Mouse (Mus musculus) limb, embryonic 15.5 days (tissue): ENCODE measurements around the gene Tmod2. TPM values are rescaled to one million over a fixed set of nuclear protein-coding genes. Genes with fewer than 3 reads are reported as not detected.

Source experiments
- ATAC-seq: fragments of 200-750 bp; cut with Nextera tagmentation; 2 replicates; pipeline ENCODE4 v1.8.0; 2017; ENCODE audit warnings: low read depth, moderate TSS enrichment; ENCODE audit not compliant: insufficient number of reproducible peaks, low FRiP score, low TSS enrichment
- H3K27ac ChIP-seq: fragments of 300-500 bp; sonication (generic); 2 replicates; pipeline ENCODE4 v1.5.1; 2015; ENCODE audit warnings: moderate library complexity, mild to moderate bottlenecking, inconsistent platforms
- H3K27me3 ChIP-seq: fragments of 300-500 bp; sonication (generic); 2 replicates; pipeline ENCODE4 v1.6.1; 2015; ENCODE audit warnings: inconsistent platforms
- H3K36me3 ChIP-seq: fragments of 300-500 bp; sonication (generic); 2 replicates; pipeline ENCODE4 v1.6.1; 2015; ENCODE audit warnings: inconsistent platforms
- H3K4me1 ChIP-seq: fragments of 300-500 bp; sonication (generic); 2 replicates; pipeline ENCODE4 v1.6.1; 2015; ENCODE audit warnings: inconsistent platforms
- H3K4me2 ChIP-seq: fragments of 300-500 bp; sonication (generic); 2 replicates; pipeline ENCODE4 v1.6.1; 2015; ENCODE audit warnings: mild to moderate bottlenecking, inconsistent platforms
- H3K4me3 ChIP-seq: fragments of 300-500 bp; sonication (generic); 2 replicates; pipeline ENCODE4 v1.5.1; 2015; ENCODE audit warnings: mild to moderate bottlenecking, inconsistent platforms
- H3K9ac ChIP-seq: fragments of 300-500 bp; sonication (generic); 2 replicates; pipeline ENCODE4 v1.6.1; 2015; ENCODE audit warnings: inconsistent platforms
- H3K9me3 ChIP-seq: fragments of 300-500 bp; sonication (generic); 2 replicates; pipeline ENCODE4 v1.6.1; 2016; ENCODE audit warnings: inconsistent platforms
- WGBS: fragments of 180-500 bp; shearing (Covaris S2); methylation state at CpG from one replicate; pipeline ENCODE4 v1.1.7; 2015; 5-methylcytosine and 5-hydroxymethylcytosine counted together
- polyA plus RNA-seq: library from polyadenylated mRNA; unstranded; fragments of >200 nt; fragmentation: Nextera tagmentation; extraction: Ambion mirVana; gene quantifications from 2 replicates; pipeline ENCODE4 v1.2.1, GENCODE M21; 2015

Gene Tmod2
- polyA plus RNA-seq, 1 experiment from 2014 or later = 21.8 TPM

GRCm38 (mm10) chr9:75599191-75599841 is 11.8 kb downstream of the Tmod2 start:
- Histone ChIP-seq H3K4me2 (no peak overlapping the region), H3K9ac (no peak overlapping the region), H3K36me3 (no peaks in the 10 kb centered on the region), H3K4me1 (peaks cover 16% of the 10 kb centered on the region), H3K27me3 (no peaks in the 10 kb centered on the region), H3K4me3 (no peak overlapping the region), H3K27ac (no peak overlapping the region), H3K9me3 (no peaks in the 10 kb centered on the region)
- peak; percentile 56; the same call in 1 of the 2 replicates for ATAC-seq
- 41% methylated on average over 5 of the region's 5 CpGs for WGBS

GRCm38 (mm10) chr9:75597596-75597995 is 13.5 kb downstream of the Tmod2 start:
- no peaks in the 10 kb centered on the region for H3K36me3 ChIP-seq
- H3K9ac ChIP-seq = no peak overlapping the region
- H3K27me3 ChIP-seq = no peaks in the 10 kb centered on the region
- WGBS = 79% methylated on average over 4 of the region's 4 CpGs
- no peak for ATAC-seq
- peaks cover 16% of the 10 kb centered on the region for H3K4me1 ChIP-seq
- no peak overlapping the region for H3K4me2 ChIP-seq
- H3K27ac ChIP-seq = no peak overlapping the region
- H3K4me3 ChIP-seq = no peak overlapping the region
- no peaks in the 10 kb centered on the region for H3K9me3 ChIP-seq

GRCm38 (mm10) chr9:75597036-75597435 is 14.1 kb downstream of the Tmod2 start:
- no peak overlapping the region for H3K4me3 ChIP-seq
- H3K4me2 ChIP-seq = no peak overlapping the region
- H3K9me3 ChIP-seq = no peaks in the 10 kb centered on the region
- H3K4me1 ChIP-seq = peaks cover 16% of the 10 kb centered on the region
- ATAC-seq = no peak
- H3K27ac ChIP-seq = no peak overlapping the region
- H3K9ac ChIP-seq = no peak overlapping the region
- no peaks in the 10 kb centered on the region for H3K36me3 ChIP-seq
- H3K27me3 ChIP-seq = no peaks in the 10 kb centered on the region
- 87% methylated on average over 13 of the region's 13 CpGs for WGBS

DNA sequence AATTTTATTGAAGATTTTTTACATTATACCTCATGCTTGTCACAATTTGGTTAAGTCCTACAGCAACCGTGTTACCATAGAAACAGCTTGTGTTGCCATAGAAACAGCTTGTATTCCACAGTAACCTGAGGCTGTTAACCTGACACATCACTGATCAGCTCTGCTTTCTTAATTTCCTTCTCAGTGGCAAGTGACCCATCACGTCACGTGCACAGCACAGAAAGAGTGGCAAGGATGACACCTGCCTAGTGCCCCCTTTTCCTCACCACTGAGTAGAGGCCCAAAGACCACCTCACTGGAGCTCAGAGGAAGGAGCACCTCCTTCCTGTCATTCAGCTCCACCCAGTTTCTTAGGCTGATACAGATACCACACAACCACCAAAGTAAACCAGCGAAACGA is 17.6 kb downstream of the Tmod2 start:
- ATAC-seq = no peak
- no peak overlapping the region for H3K9ac ChIP-seq
- no peak overlapping the region for H3K27ac ChIP-seq
- no peak overlapping the region for H3K4me3 ChIP-seq
- no peaks in the 10 kb centered on the region for H3K27me3 ChIP-seq
- no peaks in the 10 kb centered on the region for H3K9me3 ChIP-seq
- WGBS = 78% methylated on average over 5 of the region's 5 CpGs
- H3K36me3 ChIP-seq = no peaks in the 10 kb centered on the region; the same call in 1 of the 2 replicates
- H3K4me1 ChIP-seq = no peaks in the 10 kb centered on the region
- H3K4me2 ChIP-seq = no peak overlapping the region

GRCm38 (mm10) chr9:75589850-75590790 is 21.0 kb downstream of the Tmod2 start:
- no peaks in the 10 kb centered on the region; the same call in 1 of the 2 replicates for H3K36me3 ChIP-seq
- H3K9me3 ChIP-seq = no peaks in the 10 kb centered on the region
- no peaks in the 10 kb centered on the region for H3K27me3 ChIP-seq
- H3K27ac ChIP-seq = no peak overlapping the region
- no peak overlapping the region for H3K4me3 ChIP-seq
- no peak for ATAC-seq
- H3K4me2 ChIP-seq = no peak overlapping the region
- WGBS = 80% methylated on average over 15 of the region's 15 CpGs
- H3K9ac ChIP-seq = no peak overlapping the region
- no peaks in the 10 kb centered on the region for H3K4me1 ChIP-seq

DNA sequence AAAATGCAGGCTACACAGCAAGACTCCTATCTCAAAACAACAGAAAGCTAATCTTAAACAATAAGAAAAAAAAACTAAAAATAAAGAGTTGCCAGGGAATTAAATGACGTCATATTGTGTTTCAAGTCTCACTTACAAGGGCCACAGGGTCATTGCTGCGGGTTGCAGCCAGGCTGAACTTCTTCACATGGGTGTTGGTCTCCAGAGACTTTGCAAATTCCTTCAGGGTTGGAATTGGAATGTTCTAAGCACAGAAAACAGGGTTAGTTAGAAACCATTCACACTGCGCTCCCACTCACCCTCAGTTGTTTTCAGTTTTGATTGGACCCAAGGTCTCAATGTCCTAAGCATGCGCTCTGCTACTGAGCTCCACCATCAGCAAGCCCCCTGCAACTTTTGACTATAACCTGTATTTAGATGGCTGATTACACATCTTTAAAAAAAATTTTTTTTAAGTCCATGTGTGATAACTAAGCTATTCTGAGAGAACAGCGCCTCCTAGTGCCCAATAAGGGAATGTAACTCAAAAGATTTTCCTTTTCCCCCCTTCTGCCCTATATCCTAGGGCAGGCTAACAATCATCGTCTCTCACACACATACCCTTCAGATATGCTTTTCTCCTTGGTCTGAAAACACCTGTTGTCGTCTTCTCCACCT is 29.3 kb downstream of the Tmod2 start:
- no peaks in the 10 kb centered on the region for H3K4me1 ChIP-seq
- H3K9ac ChIP-seq = no peak overlapping the region
- no peak for ATAC-seq
- H3K27me3 ChIP-seq = no peaks in the 10 kb centered on the region
- no peak overlapping the region for H3K4me3 ChIP-seq
- H3K9me3 ChIP-seq = no peaks in the 10 kb centered on the region
- no peak overlapping the region for H3K4me2 ChIP-seq
- 53% methylated on average over 7 of the region's 7 CpGs for WGBS
- peaks cover 4% of the 10 kb centered on the region; the same call in 1 of the 2 replicates for H3K36me3 ChIP-seq
- no peak overlapping the region for H3K27ac ChIP-seq

- Histone ChIP-seq H3K36me3 (peaks cover 17% of the 10 kb centered on the region; the same call in 1 of the 2 replicates), H3K9ac (no peak overlapping the region), H3K4me1 (no peaks in the 10 kb centered on the region), H3K9me3 (no peaks in the 10 kb centered on the region), H3K27me3 (no peaks in the 10 kb centered on the region), H3K4me3 (no peak overlapping the region), H3K4me2 (no peak overlapping the region), H3K27ac (no peak overlapping the region)
- no peak for ATAC-seq
- WGBS = 82% methylated on average over 6 of the region's 6 CpGs
Measured at GRCm38 (mm10) chr9:75579321-75579720, 31.8 kb downstream of the Tmod2 start.

DNA sequence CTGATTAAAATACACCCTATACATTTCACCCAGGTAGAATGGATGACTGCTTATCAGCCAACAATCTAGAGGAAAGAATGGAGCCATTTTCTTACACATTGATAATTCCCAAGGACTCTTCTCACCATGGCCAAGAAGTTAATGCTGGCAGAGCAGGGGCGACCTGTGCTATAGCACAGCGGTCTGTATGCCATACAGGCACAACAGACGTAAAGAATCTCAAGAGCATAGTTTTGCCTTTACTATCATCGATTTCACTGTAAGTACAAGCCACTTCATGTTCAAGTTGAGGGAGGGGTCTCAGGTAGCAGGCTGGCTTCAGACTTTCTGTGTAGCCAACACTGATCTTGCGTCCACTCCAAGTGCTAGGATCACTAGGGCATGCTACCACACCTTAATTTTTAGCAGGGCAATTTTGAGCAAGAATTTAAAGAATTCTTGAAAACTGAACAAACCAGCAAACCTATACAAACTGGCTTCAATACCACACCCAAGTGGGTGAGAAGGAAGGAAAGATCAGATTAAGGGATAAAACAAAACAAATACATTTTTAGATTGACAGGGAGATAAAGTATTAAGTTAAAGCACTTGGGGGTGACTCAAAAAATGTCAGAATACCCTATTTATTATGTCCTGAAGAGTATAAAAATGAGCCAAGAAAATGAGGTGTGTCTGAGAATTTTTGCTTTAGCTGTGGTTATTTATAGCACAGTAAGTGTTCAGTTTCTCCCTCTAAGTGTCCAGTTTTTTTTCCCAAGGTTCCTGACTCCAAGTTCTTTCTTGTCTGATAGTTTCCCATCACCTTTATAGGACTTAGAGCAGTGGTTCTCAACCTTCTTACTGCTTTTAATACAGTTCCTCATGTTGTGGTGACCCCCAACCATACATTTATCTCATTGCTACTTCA is 39.8 kb downstream of the Tmod2 start:
- ATAC-seq = no peak
- no peak overlapping the region for H3K27ac ChIP-seq
- no peaks in the 10 kb centered on the region for H3K27me3 ChIP-seq
- no peaks in the 10 kb centered on the region for H3K4me1 ChIP-seq
- no peaks in the 10 kb centered on the region for H3K9me3 ChIP-seq
- H3K4me2 ChIP-seq = no peak overlapping the region
- no peak overlapping the region for H3K9ac ChIP-seq
- WGBS = 71% methylated on average over 5 of the region's 5 CpGs
- peaks cover 13% of the 10 kb centered on the region; the same call in 1 of the 2 replicates for H3K36me3 ChIP-seq
- H3K4me3 ChIP-seq = no peak overlapping the region

DNA sequence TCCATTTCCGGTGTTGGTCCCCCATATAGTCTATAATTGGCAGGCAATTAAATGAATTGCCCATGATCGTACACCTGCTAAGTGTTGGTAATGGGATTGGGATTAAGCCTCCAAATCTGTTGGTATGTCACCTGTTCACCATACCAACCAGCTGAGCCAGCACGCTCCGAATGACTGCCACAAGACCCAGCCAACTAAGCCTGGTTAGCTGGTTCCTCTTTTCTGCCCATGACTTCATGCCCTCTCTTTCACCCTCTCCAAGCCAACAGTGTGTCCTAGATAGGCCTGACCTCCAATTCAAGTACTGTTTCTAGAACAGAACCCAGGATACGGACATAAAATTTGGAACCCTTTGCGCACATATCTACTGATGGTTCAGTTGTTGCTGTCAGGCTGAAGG is 42.7 kb downstream of the Tmod2 start:
- Histone ChIP-seq H3K9me3 (no peaks in the 10 kb centered on the region), H3K27me3 (no peaks in the 10 kb centered on the region), H3K4me1 (0 out of 2 replicates have a peak, but pooled peaks cover 3% of the 10 kb centered on the region), H3K9ac (no peak overlapping the region), H3K36me3 (no peaks in the 10 kb centered on the region), H3K4me3 (no peak overlapping the region), H3K27ac (no peak overlapping the region), H3K4me2 (no peak overlapping the region)
- ATAC-seq = no peak
- WGBS = 85% methylated on average over 6 of the region's 6 CpGs

- Histone ChIP-seq H3K4me3 (no peak overlapping the region), H3K9me3 (no peaks in the 10 kb centered on the region), H3K4me1 (0 out of 2 replicates have a peak, but pooled peaks cover 3% of the 10 kb centered on the region), H3K36me3 (no peaks in the 10 kb centered on the region), H3K4me2 (no peak overlapping the region), H3K27me3 (no peaks in the 10 kb centered on the region), H3K27ac (no peak overlapping the region), H3K9ac (no peak overlapping the region)
- 89% methylated on average over 6 of the region's 6 CpGs for WGBS
- ATAC-seq = no peak
Measured at GRCm38 (mm10) chr9:75564892-75565291, 46.2 kb downstream of the Tmod2 start.

GRCm38 (mm10) chr9:75563622-75564021 is 47.5 kb downstream of the Tmod2 start:
- no peaks in the 10 kb centered on the region for H3K9me3 ChIP-seq
- no peak overlapping the region for H3K27ac ChIP-seq
- 51% methylated on average over 6 of the region's 6 CpGs for WGBS
- 0 out of 2 replicates have a peak, but pooled peaks cover 3% of the 10 kb centered on the region for H3K4me1 ChIP-seq
- H3K9ac ChIP-seq = no peak overlapping the region
- no peak overlapping the region for H3K4me3 ChIP-seq
- no peaks in the 10 kb centered on the region for H3K27me3 ChIP-seq
- H3K36me3 ChIP-seq = no peaks in the 10 kb centered on the region
- H3K4me2 ChIP-seq = no peak overlapping the region
- ATAC-seq = no peak
